Mouse (Mus musculus) heart, embryonic 11.5 days (tissue): ENCODE results near the gene Igsf8. TPM values are rescaled to one million over a fixed set of nuclear protein-coding genes. Genes with fewer than 3 reads are reported as not detected.
A peak's percentile ranks its signal among the peaks of the same experiment; 100 is the strongest.

Experiments
- ATAC-seq: fragments of 200-750 bp; cut with Nextera tagmentation; replicated peaks from 2 replicates; pipeline ENCODE4 v1.8.0; 2017; ENCODE audit warnings: moderate library complexity; ENCODE audit not compliant: insufficient number of reproducible peaks, low FRiP score, low TSS enrichment
- H3K27ac ChIP-seq: fragments of 300-500 bp; sonication (generic); 2 replicates; pipeline ENCODE4 v1.5.1; 2014; ENCODE audit warnings: mild to moderate bottlenecking, low read depth, low read length
- H3K27me3 ChIP-seq: fragments of 300-500 bp; sonication (generic); 2 replicates; pipeline ENCODE4 v1.6.1; 2014; ENCODE audit warnings: mild to moderate bottlenecking, low read length, mixed read lengths; ENCODE audit not compliant: control insufficient read depth, insufficient read depth
- H3K36me3 ChIP-seq: fragments of 300-500 bp; sonication (generic); 2 replicates; pipeline ENCODE4 v1.6.1; 2014; ENCODE audit warnings: mild to moderate bottlenecking, low read length, moderate library complexity, mixed read lengths; ENCODE audit not compliant: control insufficient read depth, insufficient read depth
- H3K4me1 ChIP-seq: fragments of 300-500 bp; sonication (generic); 2 replicates; pipeline ENCODE4 v1.6.1; 2014; ENCODE audit warnings: low read length; ENCODE audit not compliant: control insufficient read depth, insufficient read depth
- H3K4me2 ChIP-seq: fragments of 300-500 bp; sonication (generic); 2 replicates; pipeline ENCODE4 v1.6.1; 2014; ENCODE audit warnings: mild to moderate bottlenecking, moderate library complexity
- H3K4me3 ChIP-seq: fragments of 300-500 bp; sonication (generic); 2 replicates; pipeline ENCODE4 v1.5.1; 2014; ENCODE audit warnings: low read depth, low read length
- H3K9ac ChIP-seq: fragments of 300-500 bp; sonication (generic); 2 replicates; pipeline ENCODE4 v1.6.1; 2014; ENCODE audit warnings: mild to moderate bottlenecking, low read depth, low read length, moderate library complexity
- H3K9me3 ChIP-seq: fragments of 300-500 bp; sonication (generic); replicated peaks from 2 replicates; pipeline ENCODE4 v1.6.1; 2016; ENCODE audit warnings: low read length; ENCODE audit not compliant: control insufficient read depth
- WGBS: fragments of 180-500 bp; shearing (Covaris S2); extraction: QIAGEN DNeasy Blood & Tissue Kit; methylation state at CpG from one replicate; pipeline ENCODE4 v1.1.7; 2014; ENCODE audit not compliant: insufficient replicate concordance; 5-methylcytosine and 5-hydroxymethylcytosine counted together
- polyA plus RNA-seq: library from polyadenylated mRNA; unstranded; fragments of >200 nt; fragmentation: Nextera tagmentation; extraction: Ambion mirVana; gene quantifications from 2 replicates; pipeline ENCODE4 v1.2.1, GENCODE M21; 2014

Gene Igsf8
- polyA plus RNA-seq, 1 experiment from 2014 or later: 22.8 TPM

GRCm38 (mm10) chr1:172326684-172327083, 65.2 kb downstream of the Igsf8 start:
- no peaks in the 10 kb centered on the region for H3K36me3 ChIP-seq
- no peak overlapping the region for H3K27ac ChIP-seq
- H3K9me3 ChIP-seq: 0 out of 2 replicates have a peak, but pooled peaks cover 2% of the 10 kb centered on the region
- 39% methylated on average over 11 of the region's 11 CpGs for WGBS
- H3K4me3 ChIP-seq: peak overlapping the region; percentile 38
- H3K4me2 ChIP-seq: peak overlapping the region; percentile 78
- no peak for ATAC-seq
- H3K27me3 ChIP-seq: peaks cover 75% of the 10 kb centered on the region
- peaks cover 4% of the 10 kb centered on the region; the same call in 1 of the 2 replicates for H3K4me1 ChIP-seq
- H3K9ac ChIP-seq: no peak overlapping the region

DNA sequence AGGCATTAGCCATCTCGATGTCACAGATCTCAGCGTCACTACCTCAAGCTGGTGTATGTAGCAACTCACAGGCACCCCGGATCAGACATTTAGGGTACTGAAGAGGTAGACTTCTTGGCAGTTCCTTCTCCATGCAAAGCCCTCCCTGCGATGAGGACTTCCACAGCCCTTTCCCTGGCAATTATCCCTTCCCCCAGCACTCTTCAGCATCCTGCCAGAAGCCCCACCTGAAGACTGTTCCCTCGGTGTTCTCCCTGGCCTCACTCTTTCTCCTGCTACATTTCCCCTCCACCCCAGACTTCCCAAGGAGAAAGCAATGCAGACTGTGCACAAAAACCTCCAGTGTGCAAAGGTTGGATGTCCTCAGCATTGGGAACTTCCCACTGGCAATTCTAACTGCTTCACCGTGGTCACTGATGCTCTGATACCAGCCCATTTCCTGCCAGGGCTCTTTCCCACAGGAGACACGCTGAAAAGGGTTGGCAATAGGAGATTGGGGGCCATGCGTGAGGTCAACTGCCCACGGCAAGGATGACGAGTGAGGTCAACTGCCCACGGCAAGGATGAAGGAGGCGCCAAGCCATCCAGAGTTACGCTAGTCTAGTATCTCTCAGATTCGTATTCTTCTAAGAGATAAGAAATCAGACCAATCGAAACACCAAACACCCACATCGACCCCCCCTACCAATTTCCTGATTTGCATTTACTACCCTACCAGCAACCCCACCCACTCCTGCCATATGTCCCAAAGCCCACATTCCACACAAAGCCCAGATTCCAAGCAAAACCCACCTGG, 66.0 kb downstream of the Igsf8 start:
- Histone ChIP-seq H3K4me3 (no peak overlapping the region), H3K9me3 (0 out of 2 replicates have a peak, but pooled peaks cover 2% of the 10 kb centered on the region), H3K4me1 (peaks cover 4% of the 10 kb centered on the region; the same call in 1 of the 2 replicates), H3K27ac (no peak overlapping the region), H3K9ac (no peak overlapping the region), H3K4me2 (no peak overlapping the region), H3K27me3 (peaks cover 69% of the 10 kb centered on the region), H3K36me3 (no peaks in the 10 kb centered on the region)
- ATAC-seq: no peak
- 74% methylated on average over 16 of the region's 16 CpGs for WGBS

GRCm38 (mm10) chr1:172328041-172328440, 66.6 kb downstream of the Igsf8 start:
- Histone ChIP-seq H3K27me3 (peaks cover 65% of the 10 kb centered on the region), H3K4me2 (no peak overlapping the region), H3K4me1 (peaks cover 4% of the 10 kb centered on the region; the same call in 1 of the 2 replicates), H3K27ac (no peak overlapping the region), H3K9me3 (0 out of 2 replicates have a peak, but pooled peaks cover 2% of the 10 kb centered on the region), H3K4me3 (no peak overlapping the region), H3K36me3 (no peaks in the 10 kb centered on the region), H3K9ac (no peak overlapping the region)
- no peak for ATAC-seq
- WGBS: 80% methylated on average over 3 of the region's 3 CpGs

DNA sequence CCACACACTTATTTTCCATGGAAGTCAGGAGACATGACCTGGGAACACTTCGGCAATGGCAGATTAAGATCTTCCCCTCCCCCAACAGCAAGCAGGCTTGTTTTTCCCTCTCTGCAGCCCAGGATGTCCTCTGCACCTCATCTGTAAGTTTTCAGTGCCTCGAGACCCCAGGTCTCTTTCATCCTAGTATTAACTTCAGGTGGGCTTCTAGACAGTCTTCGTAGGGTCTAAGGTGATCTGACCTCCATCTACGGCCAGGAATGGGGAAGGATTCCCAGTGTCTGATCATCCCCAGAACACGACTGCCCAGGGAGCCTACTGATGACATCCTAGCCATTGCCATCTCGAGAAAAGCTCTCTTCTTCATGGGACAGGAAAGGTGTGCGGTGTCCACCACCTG, 67.0 kb downstream of the Igsf8 start:
- no peak for ATAC-seq
- peaks cover 68% of the 10 kb centered on the region for H3K27me3 ChIP-seq
- no peak overlapping the region for H3K9ac ChIP-seq
- no peak overlapping the region for H3K4me3 ChIP-seq
- H3K9me3 ChIP-seq: 0 out of 2 replicates have a peak, but pooled peaks cover 2% of the 10 kb centered on the region
- no peaks in the 10 kb centered on the region for H3K36me3 ChIP-seq
- H3K4me2 ChIP-seq: no peak overlapping the region
- 67% methylated on average over 7 of the region's 7 CpGs for WGBS
- no peak overlapping the region for H3K27ac ChIP-seq
- H3K4me1 ChIP-seq: peaks cover 4% of the 10 kb centered on the region; the same call in 1 of the 2 replicates

GRCm38 (mm10) chr1:172329131-172329530, 67.7 kb downstream of the Igsf8 start, which contains the start of gene Kcnj9:
Kcnj9 (minus strand) TSS chr1:172329318.
- no peaks in the 10 kb centered on the region for H3K36me3 ChIP-seq
- no peak within 1 kb of the TSS for H3K4me3 ChIP-seq
- H3K9me3 ChIP-seq: 0 out of 2 replicates have a peak, but pooled peaks cover 2% of the 10 kb centered on the region
- no peak within 1 kb of the TSS for H3K4me2 ChIP-seq
- H3K9ac ChIP-seq: no peak within 1 kb of the TSS
- 25% methylated on average over 9 of the region's 9 CpGs for WGBS
- peaks cover 74% of the 10 kb centered on the region for H3K27me3 ChIP-seq
- H3K4me1 ChIP-seq: peaks cover 4% of the 10 kb centered on the region; the same call in 1 of the 2 replicates
- ATAC-seq: no peak
- no peak within 1 kb of the TSS; the same call in 1 of the 2 replicates for H3K27ac ChIP-seq

DNA sequence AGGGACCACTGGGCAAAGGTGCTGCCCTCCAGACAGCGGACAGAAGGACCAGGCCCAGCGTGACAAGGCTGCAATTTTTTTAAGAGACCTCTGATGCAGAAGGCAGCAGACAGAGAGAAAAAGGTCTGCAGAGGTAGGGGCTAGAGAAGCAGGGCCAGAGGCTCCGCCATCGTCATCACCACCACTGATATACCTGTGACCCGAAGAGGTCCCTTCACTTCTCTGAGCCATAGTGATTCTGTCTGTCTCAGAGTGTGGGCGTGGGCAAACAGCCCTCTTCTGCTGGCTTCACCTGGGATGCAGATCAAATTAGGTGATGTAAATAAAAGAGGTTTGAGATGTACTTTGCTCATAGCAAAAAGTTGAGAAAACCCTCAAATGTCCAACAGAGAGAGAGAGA, 68.2 kb downstream of the Igsf8 start:
- Histone ChIP-seq H3K4me3 (no peak overlapping the region), H3K27me3 (peaks cover 75% of the 10 kb centered on the region), H3K9ac (no peak overlapping the region), H3K27ac (no peak overlapping the region; the same call in 1 of the 2 replicates), H3K36me3 (no peaks in the 10 kb centered on the region), H3K9me3 (0 out of 2 replicates have a peak, but pooled peaks cover 2% of the 10 kb centered on the region), H3K4me2 (no peak overlapping the region), H3K4me1 (peaks cover 4% of the 10 kb centered on the region; the same call in 1 of the 2 replicates)
- ATAC-seq: no peak
- WGBS: 59% methylated on average over 6 of the region's 6 CpGs

- ATAC-seq: no peak
- Histone ChIP-seq H3K4me2 (no peak overlapping the region), H3K9ac (no peak overlapping the region), H3K4me1 (no peaks in the 10 kb centered on the region), H3K9me3 (0 out of 2 replicates have a peak, but pooled peaks cover 2% of the 10 kb centered on the region), H3K36me3 (no peaks in the 10 kb centered on the region), H3K27ac (no peak overlapping the region), H3K4me3 (no peak overlapping the region), H3K27me3 (peaks cover 71% of the 10 kb centered on the region)
- 72% methylated on average over 8 of the region's 8 CpGs for WGBS
Observed at GRCm38 (mm10) chr1:172331422-172331947, 70.0 kb downstream of the Igsf8 start.

- H3K4me1 ChIP-seq: no peaks in the 10 kb centered on the region
- 72% methylated on average over 2 of the region's 2 CpGs for WGBS
- H3K36me3 ChIP-seq: no peaks in the 10 kb centered on the region
- no peak overlapping the region for H3K4me2 ChIP-seq
- no peak for ATAC-seq
- H3K9ac ChIP-seq: no peak overlapping the region
- no peaks in the 10 kb centered on the region for H3K9me3 ChIP-seq
- peaks cover 61% of the 10 kb centered on the region for H3K27me3 ChIP-seq
- H3K27ac ChIP-seq: no peak overlapping the region
- no peak overlapping the region for H3K4me3 ChIP-seq
Observed at GRCm38 (mm10) chr1:172332925-172333324, 71.5 kb downstream of the Igsf8 start.
